Mouse (Mus musculus) heart, embryonic 12.5 days (tissue): Measurements from ENCODE around the gene Zfp978. TPM values are rescaled to one million over a fixed set of nuclear protein-coding genes. Genes with fewer than 3 reads are reported as not detected.
"Not testable (repeated sequence)": the region's sequence is repeated elsewhere in the genome, so short reads cannot be mapped to it uniquely, and the experiment has no call there.

Experiments
- ATAC-seq: fragments of 200-750 bp; cut with Nextera tagmentation; 2 replicates; pipeline ENCODE4 v1.8.0; 2017; ENCODE audit warnings: moderate TSS enrichment, moderate library complexity; ENCODE audit not compliant: insufficient number of reproducible peaks, low FRiP score
- H3K27ac ChIP-seq: fragments of 300-500 bp; sonication (generic); 2 replicates; pipeline ENCODE4 v1.5.1; 2016; ENCODE audit warnings: mild to moderate bottlenecking, moderate library complexity; ENCODE audit not compliant: poor library complexity, severe bottlenecking
- H3K27me3 ChIP-seq: fragments of 300-500 bp; sonication (generic); replicated peaks from 2 replicates; pipeline ENCODE4 v1.6.1; 2016; ENCODE audit warnings: mild to moderate bottlenecking, moderate library complexity
- H3K36me3 ChIP-seq: fragments of 300-500 bp; sonication (generic); 2 replicates; pipeline ENCODE4 v1.6.1; 2016; ENCODE audit warnings: mild to moderate bottlenecking, moderate library complexity
- H3K4me1 ChIP-seq: fragments of 300-500 bp; sonication (generic); replicated peaks from 2 replicates; pipeline ENCODE4 v1.6.1; 2016; ENCODE audit warnings: mild to moderate bottlenecking
- H3K4me2 ChIP-seq: fragments of 300-500 bp; sonication (generic); 2 replicates; pipeline ENCODE4 v1.6.1; 2016; ENCODE audit warnings: mild to moderate bottlenecking, moderate library complexity
- H3K4me3 ChIP-seq: fragments of 300-500 bp; sonication (generic); 2 replicates; pipeline ENCODE4 v1.5.1; 2016; ENCODE audit warnings: mild to moderate bottlenecking
- H3K9ac ChIP-seq: fragments of 300-500 bp; sonication (generic); 2 replicates; pipeline ENCODE4 v1.6.1; 2016; ENCODE audit warnings: mild to moderate bottlenecking, moderate library complexity
- H3K9me3 ChIP-seq: fragments of 300-500 bp; sonication (generic); replicated peaks from 2 replicates; pipeline ENCODE4 v1.6.1; 2016; ENCODE audit warnings: mild to moderate bottlenecking, moderate library complexity
- WGBS: fragments of 180-500 bp; shearing (Covaris S2); methylation state at CpG from one replicate; pipeline ENCODE4 v1.1.7; 2016; 5-methylcytosine and 5-hydroxymethylcytosine counted together
- polyA plus RNA-seq: library from polyadenylated mRNA; unstranded; fragments of >200 nt; fragmentation: Nextera tagmentation; extraction: Ambion mirVana; gene quantifications from 2 replicates; pipeline ENCODE4 v1.2.1, GENCODE M21; 2016

Zfp978 gene
- 0.23 and 0.49 TPM in 2 replicates for polyA plus RNA-seq

GRCm38 (mm10) chr4:147361003-147361402 is at the start of gene Zfp978:
Zfp978 (plus strand) TSS chr4:147361303.
- not testable (repeated sequence) for H3K9me3 ChIP-seq, H3K4me2 ChIP-seq, H3K9ac ChIP-seq, H3K4me1 ChIP-seq, H3K4me3 ChIP-seq, H3K27ac ChIP-seq, ATAC-seq, H3K27me3 ChIP-seq, H3K36me3 ChIP-seq
- WGBS: no CpG with 5 or more reads among the region's 6 CpGs

- H3K4me2 ChIP-seq, H3K36me3 ChIP-seq, H3K4me3 ChIP-seq, H3K27me3 ChIP-seq, H3K9ac ChIP-seq, H3K27ac ChIP-seq, H3K4me1 ChIP-seq: not testable (repeated sequence)
- peak; percentile 66 for ATAC-seq
- WGBS: 82% methylated on average over 2 of the region's 2 CpGs
- H3K9me3 ChIP-seq: peaks cover 37% of the 10 kb centered on the region
These were observed 25.9 kb upstream of the Zfp978 start for GRCm38 (mm10) chr4:147335036-147335690.

- not testable (repeated sequence) for H3K4me2 ChIP-seq, H3K4me3 ChIP-seq, H3K4me1 ChIP-seq, H3K27me3 ChIP-seq, H3K36me3 ChIP-seq, H3K9ac ChIP-seq, H3K27ac ChIP-seq
- peak; percentile 74 for ATAC-seq
- peaks cover 40% of the 10 kb centered on the region for H3K9me3 ChIP-seq
- 19% methylated on average over 1 of the region's 1 CpGs for WGBS
These were observed 25.3 kb upstream of the Zfp978 start for GRCm38 (mm10) chr4:147335691-147336367.

- not testable (repeated sequence) for H3K4me3 ChIP-seq, H3K36me3 ChIP-seq, H3K4me1 ChIP-seq, H3K4me2 ChIP-seq, H3K27ac ChIP-seq, H3K9ac ChIP-seq, H3K27me3 ChIP-seq
- 57% methylated on average over 6 of the region's 6 CpGs for WGBS
- peaks cover 42% of the 10 kb centered on the region for H3K9me3 ChIP-seq
- peak; percentile 68; the same call in 1 of the 2 replicates for ATAC-seq
These were observed 24.5 kb upstream of the Zfp978 start for GRCm38 (mm10) chr4:147336368-147337195.

- H3K4me1 ChIP-seq, H3K36me3 ChIP-seq, ATAC-seq, H3K9ac ChIP-seq, H3K4me3 ChIP-seq, H3K27me3 ChIP-seq, H3K27ac ChIP-seq, H3K4me2 ChIP-seq: not testable (repeated sequence)
- 79% methylated on average over 2 of the region's 2 CpGs for WGBS
- H3K9me3 ChIP-seq: peaks cover 43% of the 10 kb centered on the region
These were observed 23.6 kb upstream of the Zfp978 start for GRCm38 (mm10) chr4:147337520-147337919.

GRCm38 (mm10) chr4:147338032-147338610 is 23.0 kb upstream of the Zfp978 start:
- ATAC-seq: no peak
- no peak overlapping the region for H3K9ac ChIP-seq
- WGBS: 66% methylated on average over 5 of the region's 5 CpGs

GRCm38 (mm10) chr4:147338706-147339105 is 22.4 kb upstream of the Zfp978 start:
- ATAC-seq, H3K4me2 ChIP-seq, H3K4me1 ChIP-seq, H3K4me3 ChIP-seq, H3K36me3 ChIP-seq, H3K27ac ChIP-seq, H3K27me3 ChIP-seq, H3K9ac ChIP-seq: not testable (repeated sequence)
- 71% methylated on average over 3 of the region's 3 CpGs for WGBS
- H3K9me3 ChIP-seq: peaks cover 55% of the 10 kb centered on the region

More at GRCm38 (mm10) chr4:147338032-147338610, 23.0 kb upstream of the Zfp978 start:
- Histone ChIP-seq H3K27me3 (no peaks in the 10 kb centered on the region), H3K36me3 (no peaks in the 10 kb centered on the region), H3K4me2 (no peak overlapping the region), H3K4me3 (no peak overlapping the region), H3K27ac (no peak overlapping the region), H3K4me1 (no peaks in the 10 kb centered on the region), H3K9me3 (peaks cover 49% of the 10 kb centered on the region)

GRCm38 (mm10) chr4:147339601-147340219 is 21.4 kb upstream of the Zfp978 start:
- not testable (repeated sequence) for H3K27ac ChIP-seq, H3K4me2 ChIP-seq, ATAC-seq, H3K27me3 ChIP-seq, H3K4me3 ChIP-seq, H3K4me1 ChIP-seq, H3K36me3 ChIP-seq, H3K9ac ChIP-seq
- H3K9me3 ChIP-seq: peaks cover 55% of the 10 kb centered on the region
- 63% methylated on average over 7 of the region's 7 CpGs for WGBS

GRCm38 (mm10) chr4:147340236-147340635 is 20.9 kb upstream of the Zfp978 start:
- not testable (repeated sequence) for H3K9ac ChIP-seq, H3K4me2 ChIP-seq, H3K4me1 ChIP-seq, H3K36me3 ChIP-seq, H3K4me3 ChIP-seq, H3K27me3 ChIP-seq, ATAC-seq, H3K27ac ChIP-seq
- 56% methylated on average over 3 of the region's 3 CpGs for WGBS
- peaks cover 54% of the 10 kb centered on the region for H3K9me3 ChIP-seq

- not testable (repeated sequence) for H3K4me1 ChIP-seq, H3K4me2 ChIP-seq, H3K4me3 ChIP-seq, H3K9ac ChIP-seq, H3K36me3 ChIP-seq, ATAC-seq, H3K27me3 ChIP-seq, H3K27ac ChIP-seq
- H3K9me3 ChIP-seq: peaks cover 50% of the 10 kb centered on the region
- WGBS: 78% methylated on average over 3 of the region's 3 CpGs
These were observed 20.2 kb upstream of the Zfp978 start for GRCm38 (mm10) chr4:147340876-147341275.
